Mouse (Mus musculus) right cerebral cortex, postnatal 36 days (tissue): Measurements from ENCODE around the gene Fbxw28.
"Not testable (repeated sequence)": the region's sequence is repeated elsewhere in the genome, so short reads cannot be mapped to it uniquely, and the experiment has no call there.

ENCODE experiments used
- DNase-seq, 2 experiments: peaks; one replicate each; pipeline ENCODE4 v3.0.0; 2022; ENCODE audit warnings: low spot score in 2 of 2, mixed read lengths in 1 of 2

The Fbxw28 gene

GRCm38 (mm10) chr9:109339559-109339958 lies at the start of gene Fbxw28:
Gene Fbxw28 (minus strand): TSS chr9:109339659.
- DNase-seq: not testable (repeated sequence)

- DNase-seq: not testable (repeated sequence)
These were observed 51.9 kb downstream of the Fbxw28 start, which contains the start of gene Fbxw14 for GRCm38 (mm10) chr9:109287576-109287975. Gene Fbxw14 (minus strand): TSS chr9:109287676.
